Mouse (Mus musculus) ES-Bruce4 (cell line): Measurements from ENCODE around the gene Plcb1. TPM values are rescaled to one million over a fixed set of nuclear protein-coding genes. Genes with fewer than 3 reads are reported as not detected.

ENCODE experiments used
- H3K27ac ChIP-seq: 2 replicates; pipeline ENCODE4 v1.5.1; 2012; ENCODE audit warnings: low read length, inconsistent platforms; ENCODE audit not compliant: insufficient read depth
- H3K27me3 ChIP-seq: 2 replicates; pipeline ENCODE4 v1.6.1; 2012; ENCODE audit warnings: mild to moderate bottlenecking, low read length, inconsistent platforms; ENCODE audit not compliant: control insufficient read depth, poor library complexity, insufficient read depth, severe bottlenecking
- H3K36me3 ChIP-seq: 2 replicates; pipeline ENCODE4 v1.6.1; 2012; ENCODE audit warnings: inconsistent platforms, mild to moderate bottlenecking, low read length, moderate library complexity; ENCODE audit not compliant: control insufficient read depth, poor library complexity, insufficient read depth, severe bottlenecking
- H3K4me1 ChIP-seq: one replicate; pipeline ENCODE4 v1.8.1; 2011; ENCODE audit warnings: low read length; ENCODE audit not compliant: control insufficient read depth, insufficient read depth
- H3K4me3 ChIP-seq: 2 replicates; pipeline ENCODE4 v1.5.1; 2011; ENCODE audit warnings: low read depth, mild to moderate bottlenecking, low read length
- H3K9ac ChIP-seq: 2 replicates; pipeline ENCODE4 v1.6.1; 2012; ENCODE audit warnings: low read depth, mild to moderate bottlenecking, inconsistent platforms; ENCODE audit not compliant: poor library complexity, severe bottlenecking
- H3K9me3 ChIP-seq: replicated peaks from 2 replicates; pipeline ENCODE4 v1.6.1; 2012; ENCODE audit warnings: mild to moderate bottlenecking, low read length, inconsistent platforms; ENCODE audit not compliant: control insufficient read depth, poor library complexity, insufficient read depth, severe bottlenecking
- CTCF ChIP-seq: IDR thresholded peaks from one replicate; pipeline ENCODE4 v1.8.1; 2011; ENCODE audit warnings: low read depth, low read length
- EP300 ChIP-seq: IDR thresholded peaks from 2 replicates; pipeline ENCODE4 v1.6.1; 2011; ENCODE audit warnings: low read depth, low read length; ENCODE audit not compliant: insufficient read depth
- POLR2A ChIP-seq: IDR thresholded peaks from one replicate; pipeline ENCODE4 v1.8.1; 2011; ENCODE audit warnings: low read length; ENCODE audit not compliant: insufficient read depth
- polyA plus RNA-seq: library from polyadenylated mRNA; stranded (reverse); fragments of >200 nt; gene quantifications from 2 replicates; pipeline ENCODE4 v1.2.4, GENCODE M21; 2011; ENCODE audit warnings: low read depth; ENCODE audit not compliant: missing spikeins, insufficient read depth, insufficient read length

Plcb1 gene
- polyA plus RNA-seq, 1 experiment, result 0.19 TPM

DNA sequence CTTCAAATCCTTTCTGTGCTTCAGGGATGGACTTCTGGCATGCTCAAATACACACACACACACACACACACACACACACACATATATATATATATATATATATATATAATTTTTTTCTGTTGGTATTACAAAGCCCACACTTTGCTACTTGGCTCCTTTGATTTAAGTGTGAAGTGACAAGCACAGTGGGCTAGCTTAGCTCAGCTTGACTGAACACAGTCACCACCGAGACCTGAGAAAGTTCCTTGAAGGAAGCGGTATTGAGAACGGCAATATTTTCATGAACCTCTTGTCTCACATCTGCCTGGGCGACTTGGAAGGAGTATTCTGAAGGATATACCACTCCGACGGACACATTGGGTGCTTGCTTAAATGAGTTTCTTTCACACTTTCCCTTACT is 81.5 kb downstream of the Plcb1 start:
- TF ChIP-seq POLR2A (no peak), EP300 (no peak), CTCF (no peak)
- Histone ChIP-seq H3K4me1 (no peaks in the 10 kb centered on the region), H3K9ac (no peak overlapping the region), H3K27me3 (no peaks in the 10 kb centered on the region), H3K36me3 (no peaks in the 10 kb centered on the region), H3K4me3 (no peak overlapping the region), H3K27ac (no peak overlapping the region), H3K9me3 (no peaks in the 10 kb centered on the region)

DNA sequence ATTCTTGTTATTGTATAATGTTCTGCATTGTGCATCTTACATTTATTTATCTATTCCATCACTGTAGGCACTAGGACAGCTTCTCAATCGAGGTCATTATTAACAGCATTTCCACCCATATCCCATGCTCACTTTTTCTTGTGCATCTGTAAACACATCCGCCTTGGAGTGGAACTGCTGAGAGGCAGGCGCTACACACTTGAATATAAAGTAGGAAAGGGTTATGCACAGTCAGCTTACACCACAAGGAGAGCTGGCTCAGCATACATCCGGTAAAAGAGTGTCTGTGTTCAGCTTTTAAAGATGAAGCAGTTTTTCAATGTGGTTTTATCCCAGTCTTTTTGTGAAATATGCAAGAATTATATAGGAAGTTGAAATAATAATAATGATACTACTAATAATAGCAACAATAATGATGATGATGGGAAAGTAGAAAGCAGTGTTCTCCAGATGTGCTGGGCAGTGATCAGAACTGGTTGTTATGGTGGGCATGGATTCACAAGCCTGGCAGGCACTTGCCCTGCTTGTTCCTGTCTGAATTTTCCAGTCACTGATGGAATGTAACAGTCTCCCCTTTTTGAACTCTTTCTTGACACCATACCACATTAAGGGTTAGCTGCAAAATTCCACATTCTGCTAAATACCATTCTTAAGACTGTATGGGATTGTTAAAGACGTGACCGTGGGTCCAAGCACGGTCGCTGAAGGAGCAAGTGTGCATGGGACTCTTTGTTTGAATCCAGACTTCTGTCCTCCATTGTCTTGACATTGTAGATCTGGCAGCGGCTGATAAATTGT is 86.0 kb downstream of the Plcb1 start:
- Histone ChIP-seq H3K9me3 (no peaks in the 10 kb centered on the region), H3K36me3 (no peaks in the 10 kb centered on the region), H3K27ac (no peak overlapping the region), H3K4me3 (no peak overlapping the region), H3K9ac (no peak overlapping the region), H3K27me3 (no peaks in the 10 kb centered on the region), H3K4me1 (no peaks in the 10 kb centered on the region)
- TF ChIP-seq CTCF, result no peak
- TF ChIP-seq POLR2A, result no peak
- TF ChIP-seq EP300, result no peak

DNA sequence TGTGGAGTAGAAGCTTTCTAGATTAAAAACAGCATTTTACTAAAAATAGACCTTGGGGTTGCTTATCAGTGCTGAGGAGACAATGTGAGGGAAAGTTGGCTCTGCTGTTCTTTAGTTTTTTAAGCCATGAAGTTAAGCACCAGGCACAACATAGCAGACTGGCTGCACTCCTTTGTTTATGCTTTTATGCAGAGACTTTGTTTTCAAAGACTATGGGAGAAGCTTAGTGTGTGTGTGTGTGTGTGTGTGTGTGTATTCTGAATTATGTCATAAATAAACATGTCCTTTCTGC is 86.6 kb downstream of the Plcb1 start:
- Histone ChIP-seq H3K9ac (no peak overlapping the region), H3K4me1 (no peaks in the 10 kb centered on the region), H3K4me3 (no peak overlapping the region), H3K27me3 (no peaks in the 10 kb centered on the region), H3K27ac (no peak overlapping the region), H3K9me3 (no peaks in the 10 kb centered on the region), H3K36me3 (no peaks in the 10 kb centered on the region)
- TF ChIP-seq POLR2A, result no peak
- TF ChIP-seq CTCF, result no peak
- TF ChIP-seq EP300, result no peak

DNA sequence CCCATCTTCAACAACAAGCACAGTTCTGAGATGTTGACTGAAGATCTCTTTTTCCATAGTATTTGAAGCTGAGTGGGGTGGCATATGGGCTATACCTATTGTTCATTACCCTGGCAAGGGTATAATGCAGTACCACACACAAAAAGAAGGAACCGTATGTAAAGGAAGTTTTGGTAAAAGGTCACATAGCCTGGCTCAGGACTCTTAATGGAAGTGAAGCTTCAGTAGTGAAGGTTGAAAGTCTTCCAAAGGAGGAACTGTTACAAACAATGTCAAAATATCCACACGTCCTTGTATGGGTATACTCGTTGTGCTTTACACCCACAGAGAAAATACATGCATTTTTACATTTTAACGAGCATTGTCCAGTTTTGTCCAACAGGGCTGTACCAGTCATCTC is 91.3 kb downstream of the Plcb1 start:
- no peaks in the 10 kb centered on the region for H3K27me3 ChIP-seq
- H3K27ac ChIP-seq, result no peak overlapping the region
- no peaks in the 10 kb centered on the region for H3K4me1 ChIP-seq
- no peaks in the 10 kb centered on the region for H3K36me3 ChIP-seq
- no peaks in the 10 kb centered on the region for H3K9me3 ChIP-seq
- TF ChIP-seq EP300 (no peak), POLR2A (no peak), CTCF (no peak)
- H3K9ac ChIP-seq, result no peak overlapping the region
- H3K4me3 ChIP-seq, result no peak overlapping the region

DNA sequence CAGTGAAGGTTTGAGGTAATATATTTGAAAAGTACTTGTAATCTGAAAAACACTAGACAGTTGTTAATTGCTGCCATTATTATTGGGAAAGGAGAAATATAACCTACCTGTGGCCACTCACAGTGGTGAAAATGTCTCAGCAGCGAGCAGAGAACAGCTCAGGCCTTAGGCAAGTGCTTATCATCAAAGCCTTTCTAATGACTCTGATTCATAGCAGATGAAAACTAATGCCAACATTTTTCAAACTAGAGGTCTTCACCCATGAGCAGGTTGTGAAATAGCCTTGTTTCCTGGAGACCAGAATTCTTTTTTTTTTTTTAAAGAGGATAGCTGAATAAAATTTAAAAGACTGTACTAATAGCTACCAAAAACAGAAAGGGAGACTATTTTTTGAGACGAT is 105.3 kb downstream of the Plcb1 start:
- Histone ChIP-seq H3K9ac (no peak overlapping the region), H3K4me1 (no peaks in the 10 kb centered on the region), H3K36me3 (no peaks in the 10 kb centered on the region), H3K27ac (no peak overlapping the region), H3K27me3 (no peaks in the 10 kb centered on the region), H3K4me3 (no peak overlapping the region), H3K9me3 (no peaks in the 10 kb centered on the region)
- TF ChIP-seq EP300 (no peak), POLR2A (no peak), CTCF (no peak)

DNA sequence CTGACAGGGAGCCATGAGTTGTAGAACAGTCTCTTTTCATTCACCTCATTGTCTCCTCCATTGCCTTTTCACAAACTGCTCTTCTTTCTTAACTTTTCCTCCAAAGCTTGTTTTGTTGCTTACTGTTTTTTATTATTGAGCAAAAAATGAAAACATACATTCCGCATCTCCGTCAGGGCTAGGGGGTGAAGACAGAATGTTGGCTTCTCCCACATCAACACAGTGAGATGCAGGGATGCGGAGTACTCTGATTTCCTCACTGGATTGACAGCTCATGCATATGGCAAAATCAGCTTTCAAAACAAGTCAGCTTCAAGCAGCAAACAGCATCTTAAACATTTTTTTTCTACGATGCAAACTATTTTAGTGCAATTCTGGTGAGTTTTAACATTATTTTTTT is 108.9 kb downstream of the Plcb1 start:
- H3K27ac ChIP-seq, result no peak overlapping the region
- no peak overlapping the region for H3K9ac ChIP-seq
- H3K27me3 ChIP-seq, result no peaks in the 10 kb centered on the region
- no peaks in the 10 kb centered on the region for H3K9me3 ChIP-seq
- no peaks in the 10 kb centered on the region for H3K4me1 ChIP-seq
- TF ChIP-seq EP300 (no peak), POLR2A (no peak), CTCF (no peak)
- H3K36me3 ChIP-seq, result no peaks in the 10 kb centered on the region
- no peak overlapping the region for H3K4me3 ChIP-seq
